Mouse (Mus musculus): ENCODE results near the gene 2310046K23Rik.
"Not testable (repeated sequence)": the region's sequence is repeated elsewhere in the genome, so short reads cannot be mapped to it uniquely, and the experiment has no call there.

The 2310046K23Rik gene

DNA sequence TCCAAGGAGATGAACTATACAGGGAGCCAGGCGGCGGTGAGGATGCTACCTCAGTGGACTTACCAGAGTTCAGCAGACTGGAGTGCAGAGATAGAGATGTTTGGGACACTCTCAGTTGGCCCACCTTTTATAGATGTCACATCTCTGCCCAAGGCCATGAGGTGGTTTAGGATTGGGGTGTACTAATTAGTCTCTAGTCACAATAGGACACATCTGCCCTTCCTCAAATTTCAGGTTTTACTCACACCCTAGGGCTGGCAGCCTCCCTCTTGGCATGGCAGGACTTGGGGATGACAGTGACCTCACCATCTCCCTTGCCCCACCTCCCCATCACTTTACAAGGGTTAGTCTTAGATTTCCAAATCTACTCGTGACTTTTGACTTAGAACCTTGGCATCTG lies at the start of gene 2310046K23Rik:
2310046K23Rik (minus strand) TSS at position 101 of the 400 bp plus-strand sequence.
- DNase-seq (ENCODE audit: low spot score in 2 of 2): no peak

DNA sequence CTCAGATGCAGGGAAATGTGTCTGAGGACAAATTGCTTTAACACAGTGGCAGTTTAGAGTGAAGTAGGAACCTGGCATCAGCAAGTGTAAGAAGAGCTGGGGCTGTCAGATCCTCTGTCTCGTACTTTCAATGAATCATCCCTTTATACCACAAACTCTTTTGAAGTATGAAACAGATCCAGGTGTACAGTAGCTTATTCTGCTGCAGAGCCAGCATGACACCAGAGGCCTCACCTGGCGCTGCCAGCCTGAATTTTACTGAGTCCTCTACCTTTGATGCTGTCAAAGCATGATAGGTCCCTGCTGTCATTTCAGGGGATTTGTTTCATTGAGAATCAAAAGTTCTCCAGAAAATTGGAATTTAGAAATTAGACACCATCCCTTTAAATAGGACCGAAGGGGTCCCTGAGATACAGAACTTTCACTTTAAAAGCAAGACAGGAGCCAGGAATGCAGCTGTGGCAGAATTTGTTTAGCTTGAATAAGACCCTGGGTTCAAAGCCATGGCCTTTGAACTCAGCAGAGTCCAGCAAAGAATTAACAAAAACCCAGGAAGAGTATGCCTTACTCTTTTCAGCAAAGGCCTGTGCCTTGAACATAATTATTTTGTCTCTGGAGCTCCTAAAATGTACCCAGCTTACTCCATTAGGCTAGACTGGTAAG lies 49.0 kb upstream of the 2310046K23Rik start:
- no peak for DNase-seq (ENCODE audit: low spot score in 2 of 2)

DNA sequence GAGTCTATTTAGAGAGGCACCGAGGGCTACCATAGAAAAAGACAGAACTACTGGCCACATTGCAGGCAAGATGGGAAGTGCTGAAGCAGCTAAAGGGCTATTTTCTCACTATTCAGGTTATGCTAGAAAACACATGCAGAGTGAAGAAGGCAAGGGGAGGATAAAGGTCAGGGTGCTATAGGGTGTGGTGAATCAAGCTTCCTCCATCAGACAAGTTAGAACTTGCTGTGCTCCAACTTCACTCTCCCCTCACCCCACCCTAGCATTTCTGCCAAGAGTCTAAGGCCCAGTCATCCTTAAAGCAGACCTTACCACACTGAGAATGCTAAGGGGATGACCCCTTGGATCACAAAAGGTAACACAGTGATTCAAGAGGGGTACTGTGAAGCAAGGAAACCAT lies 45.2 kb upstream of the 2310046K23Rik start:
- DNase-seq (ENCODE audit: low spot score in 2 of 2): no peak

DNA sequence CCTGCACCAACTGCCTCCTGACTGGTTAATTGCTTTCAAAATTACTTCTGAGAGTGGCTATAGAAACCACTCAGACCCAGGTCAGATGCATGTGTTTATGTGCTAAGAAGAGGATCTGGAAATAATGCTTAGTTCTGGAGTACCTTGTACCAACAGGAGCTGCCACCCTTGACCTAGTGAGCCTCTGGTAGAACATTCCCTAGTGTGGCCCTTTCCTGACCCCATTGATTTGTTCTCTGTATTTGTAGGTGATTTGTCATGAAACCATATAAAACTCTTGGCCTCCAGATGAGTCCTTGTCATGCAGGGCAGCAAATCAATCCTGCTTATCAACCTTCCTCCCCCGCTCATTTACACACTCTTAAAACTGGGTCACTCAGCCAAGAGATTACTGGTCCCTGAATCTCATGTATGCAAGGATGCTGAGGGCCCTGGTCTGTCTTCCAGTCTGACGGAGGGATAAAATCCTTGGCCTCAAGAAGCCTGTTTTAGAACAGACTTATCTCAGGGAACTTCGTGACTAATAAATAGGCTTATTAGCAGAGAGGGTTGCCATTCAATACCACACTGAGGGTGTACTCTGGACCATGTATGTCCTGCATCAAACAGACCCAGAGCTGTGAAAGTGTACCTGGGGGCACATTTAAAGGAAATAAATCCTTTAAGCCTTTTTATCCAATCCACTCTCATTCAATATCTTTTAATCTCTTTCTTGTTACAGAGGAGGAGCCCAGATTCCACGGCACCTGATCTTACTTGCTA lies 44.5 kb upstream of the 2310046K23Rik start:
- no peak for DNase-seq (ENCODE audit: low spot score in 2 of 2)

DNA sequence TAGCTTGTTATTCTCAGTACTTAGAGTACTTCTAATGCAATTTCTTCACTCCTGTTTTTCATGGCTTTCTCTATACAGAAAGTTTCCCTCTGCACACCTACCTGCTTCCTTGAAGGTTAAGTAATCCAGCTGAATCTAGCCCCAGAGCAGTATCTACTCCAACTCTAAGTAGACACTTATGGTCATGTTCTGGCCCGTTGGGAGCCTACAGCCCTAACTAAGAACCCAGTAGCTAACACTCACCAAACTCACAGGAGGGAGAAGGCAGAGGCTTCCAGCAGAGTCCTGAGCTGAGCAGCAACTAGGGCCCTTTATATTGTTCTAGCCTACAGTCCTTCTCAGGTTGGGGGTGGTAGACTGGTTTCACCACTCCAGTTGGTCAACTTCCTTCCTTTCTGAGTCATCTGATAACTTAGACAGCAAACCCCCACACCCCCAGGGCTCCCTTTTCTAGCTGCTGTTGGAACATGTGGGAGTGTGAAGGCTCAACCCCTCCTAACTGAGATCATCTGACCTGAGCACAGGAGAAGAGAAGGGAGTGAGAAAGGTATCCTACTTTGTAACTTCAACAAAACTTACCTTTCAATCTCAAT lies 39.2 kb upstream of the 2310046K23Rik start, which contains the start of gene Ivl:
Ivl (minus strand) TSS at position 287 of the 593 bp plus-strand sequence.
- DNase-seq (ENCODE audit: low spot score in 2 of 2): no peak

DNA sequence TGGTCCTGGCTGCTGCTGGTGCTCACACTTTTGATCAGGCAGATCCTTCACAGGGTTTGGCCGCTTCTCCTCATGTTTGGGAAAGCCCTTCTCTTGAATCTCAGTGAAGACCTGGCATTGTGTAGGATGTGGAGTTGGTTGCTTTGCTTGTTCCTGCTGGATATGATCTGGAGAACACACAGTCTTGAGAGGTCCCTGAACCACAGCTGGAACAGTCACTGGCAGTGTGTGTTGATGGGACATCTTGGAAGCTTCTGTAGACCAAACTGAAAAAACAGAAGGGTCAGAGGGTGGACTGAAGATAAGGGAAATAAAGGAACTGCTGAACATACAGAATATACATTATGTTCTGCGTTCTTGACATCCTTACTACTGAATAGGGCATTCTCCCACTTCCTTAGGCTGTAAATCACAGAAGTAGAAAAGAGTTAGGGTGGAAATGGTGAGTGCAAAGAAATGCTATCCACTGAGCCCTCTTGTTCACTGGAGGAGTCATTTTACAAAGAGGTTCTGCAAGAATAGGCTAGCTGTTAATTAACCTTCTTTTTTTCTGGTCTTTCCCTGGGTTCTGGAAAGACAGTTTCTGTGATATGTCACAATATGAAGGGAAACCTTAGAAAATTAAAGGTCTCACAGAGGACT lies 38.3 kb upstream of the 2310046K23Rik start:
- DNase-seq (ENCODE audit: low spot score in 2 of 2): no peak

DNA sequence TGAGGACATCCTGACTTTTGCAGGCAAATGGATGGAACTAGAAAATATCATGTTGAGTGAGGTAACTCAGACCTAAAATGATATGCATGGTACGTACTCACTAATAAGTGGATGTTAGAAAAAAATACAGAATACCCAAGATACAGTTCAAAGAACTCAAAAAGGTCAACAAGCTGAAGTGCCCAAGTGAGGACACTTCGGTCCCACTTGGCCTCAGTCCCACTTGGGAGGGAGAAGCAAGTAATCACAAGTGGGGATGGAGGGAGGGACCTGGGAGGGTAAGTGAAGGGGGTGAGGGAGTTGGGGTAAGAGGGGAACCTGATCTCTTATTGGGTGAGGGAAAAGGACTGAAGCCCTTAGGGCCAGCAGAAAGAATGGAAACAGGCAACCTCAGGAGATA lies 34.4 kb upstream of the 2310046K23Rik start:
- DNase-seq (ENCODE audit: low spot score in 2 of 2): no peak

DNA sequence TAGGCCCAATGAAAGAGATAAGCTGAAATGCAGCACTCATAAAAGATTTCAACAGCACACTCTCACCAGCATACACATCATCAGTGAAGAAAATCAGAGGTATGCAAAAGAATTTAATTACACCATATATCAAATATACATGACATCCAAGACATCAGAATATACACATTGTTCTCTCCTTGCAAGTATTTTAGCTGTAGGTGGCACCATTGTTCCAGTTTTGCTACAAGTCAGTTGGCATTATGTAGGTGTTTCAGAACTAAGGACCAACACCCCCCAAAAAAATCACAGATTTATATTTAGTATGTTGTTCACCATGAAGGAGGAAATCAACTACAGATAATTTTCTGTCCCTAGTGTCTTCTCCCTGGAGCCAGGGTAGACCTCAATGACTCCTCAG lies 31.1 kb upstream of the 2310046K23Rik start:
- DNase-seq (ENCODE audit: low spot score in 2 of 2): no peak

DNA sequence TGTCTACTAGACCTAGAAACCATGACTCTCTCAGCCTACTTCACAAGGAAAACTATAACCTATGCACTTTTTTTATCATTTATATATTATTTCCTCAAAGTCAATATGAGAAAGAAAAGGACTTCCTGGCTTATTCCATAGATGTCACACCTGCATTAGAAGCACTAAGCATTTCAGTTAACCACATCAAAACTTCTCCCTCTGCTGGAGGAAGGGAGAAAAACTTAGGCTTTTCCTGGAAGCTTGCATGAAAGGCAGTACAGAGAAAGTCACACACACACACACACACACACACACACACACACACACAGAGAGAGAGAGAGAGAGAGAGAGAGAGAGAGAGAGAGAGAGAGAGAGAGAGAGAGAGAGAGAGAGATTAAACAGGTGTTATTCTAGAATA lies 22.0 kb downstream of the 2310046K23Rik start:
- peak in 1 of 2 experiments; percentile 21 for DNase-seq (ENCODE audit: low spot score in 2 of 2)

DNA sequence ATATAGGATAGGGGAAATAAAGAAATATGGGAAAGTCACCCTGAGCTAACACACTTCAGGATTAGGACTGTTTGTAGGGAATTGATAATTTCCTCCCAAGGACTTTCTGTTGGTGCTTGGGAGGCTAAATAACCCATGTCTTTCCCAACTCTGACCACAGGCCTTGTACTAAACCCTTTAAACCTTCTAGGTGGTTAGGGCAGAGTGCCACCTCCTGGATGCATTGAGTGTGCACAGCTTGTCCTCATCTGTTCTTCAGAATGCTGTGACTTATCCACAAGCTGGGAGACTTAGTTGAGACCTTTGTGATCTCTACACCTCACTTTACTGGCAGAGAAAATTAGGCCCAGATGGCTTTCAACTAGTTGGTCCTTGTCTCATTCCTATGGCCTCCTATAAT lies 23.5 kb downstream of the 2310046K23Rik start:
- DNase-seq (ENCODE audit: low spot score in 2 of 2): peak; percentile 25 to 30

DNA sequence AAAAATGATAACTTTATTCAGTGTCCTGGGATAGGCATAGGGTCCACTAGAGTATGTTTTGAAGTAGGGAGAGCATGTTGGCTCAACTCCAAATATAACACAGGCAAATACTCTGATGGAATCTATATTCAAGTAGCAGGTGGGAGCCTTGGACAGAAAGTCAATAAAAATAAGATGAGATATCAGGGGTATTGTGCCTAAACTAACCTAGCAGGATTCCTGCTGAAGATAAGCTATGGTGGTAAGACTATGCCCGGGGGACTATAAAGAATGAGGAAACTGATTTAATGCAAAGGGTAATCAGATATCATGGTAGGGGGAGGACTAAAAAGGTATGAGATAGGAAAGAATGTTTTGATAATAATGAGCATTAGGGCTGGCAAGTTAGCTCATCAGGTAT lies 26.1 kb downstream of the 2310046K23Rik start:
- no peak for DNase-seq (ENCODE audit: low spot score in 2 of 2)

DNA sequence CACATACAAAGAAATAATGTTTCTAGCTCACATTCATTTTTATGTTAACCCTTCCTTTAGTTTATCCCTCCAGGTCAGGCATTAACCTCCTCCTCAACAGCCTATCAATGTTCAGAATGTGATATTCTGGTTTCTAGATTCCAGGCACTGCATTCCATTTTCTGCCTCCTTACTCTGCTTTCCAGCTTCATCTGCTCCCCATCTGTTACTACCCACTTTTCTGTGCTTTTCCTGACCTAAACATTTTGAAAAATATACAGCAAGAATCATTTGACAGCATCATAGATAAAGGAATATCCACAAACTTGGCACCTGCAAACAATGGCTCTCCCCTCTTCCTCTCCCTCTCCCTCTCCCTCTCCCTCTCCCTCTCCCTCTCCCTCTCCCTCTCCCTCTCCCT lies 30.8 kb downstream of the 2310046K23Rik start:
- DNase-seq (ENCODE audit: low spot score in 2 of 2): no peak

DNA sequence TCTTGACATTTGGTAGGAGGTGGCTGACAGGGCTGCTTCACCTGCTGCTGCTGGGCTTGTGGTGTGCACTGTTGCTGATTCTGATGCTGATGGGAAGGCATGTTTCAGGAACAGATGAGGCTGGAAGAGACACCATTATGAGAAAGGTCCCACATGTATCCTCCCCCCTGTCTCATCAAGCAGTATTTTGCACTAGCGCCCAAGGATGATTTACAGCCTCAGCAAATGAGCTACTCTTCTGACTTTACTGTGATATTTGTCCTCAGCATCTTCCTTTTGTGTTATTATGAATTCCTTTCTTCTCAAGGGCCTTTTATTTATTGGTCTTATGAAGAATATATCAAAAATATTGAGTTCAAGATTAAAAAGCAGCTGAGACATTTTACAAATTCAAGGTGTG lies 33.9 kb downstream of the 2310046K23Rik start, which contains the start of gene Sprr4:
Sprr4 (minus strand) TSS at position 101 of the 400 bp plus-strand sequence.
- DNase-seq (ENCODE audit: low spot score in 2 of 2): no peak

DNA sequence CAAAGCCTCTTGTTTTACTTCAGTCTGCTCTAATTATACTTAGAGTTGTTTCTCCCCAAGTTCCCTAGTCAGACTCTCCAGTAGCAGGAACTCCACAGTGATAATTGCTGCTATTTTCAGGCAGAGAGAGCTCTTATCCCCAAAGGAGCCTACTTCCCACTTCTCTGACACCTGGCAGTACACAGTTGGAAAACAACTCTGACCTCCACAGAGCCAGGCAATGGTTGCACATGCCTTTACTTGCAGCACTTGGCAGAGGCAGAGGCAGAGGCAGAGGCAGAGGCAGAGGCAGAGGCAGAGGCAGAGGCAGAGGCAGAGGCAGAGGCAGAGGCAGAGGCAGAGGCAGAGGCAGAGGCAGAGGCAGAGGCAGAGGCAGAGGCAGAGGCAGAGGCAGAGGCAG lies 44.0 kb downstream of the 2310046K23Rik start:
- DNase-seq (ENCODE audit: low spot score in 2 of 2): not testable (repeated sequence)

DNA sequence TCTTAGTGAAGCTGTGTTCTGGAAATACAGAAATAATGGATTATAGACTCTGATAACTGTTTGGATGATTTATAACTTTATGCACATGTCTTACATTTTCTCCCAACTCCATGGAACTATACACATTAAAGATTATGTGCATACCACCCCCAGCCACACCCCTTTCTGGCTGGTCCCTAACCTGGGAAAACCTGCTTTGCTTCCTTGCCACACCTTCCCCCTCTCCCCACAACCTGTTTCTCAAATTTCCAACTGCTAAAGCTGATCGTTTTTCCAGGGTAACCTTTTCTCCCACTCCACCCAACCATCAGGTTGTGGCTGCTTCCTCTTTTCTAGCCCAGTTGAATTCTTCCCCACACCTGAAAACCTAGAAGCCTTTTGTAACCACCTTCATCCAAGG lies 48.0 kb downstream of the 2310046K23Rik start:
- DNase-seq (ENCODE audit: low spot score in 2 of 2): no peak

DNA sequence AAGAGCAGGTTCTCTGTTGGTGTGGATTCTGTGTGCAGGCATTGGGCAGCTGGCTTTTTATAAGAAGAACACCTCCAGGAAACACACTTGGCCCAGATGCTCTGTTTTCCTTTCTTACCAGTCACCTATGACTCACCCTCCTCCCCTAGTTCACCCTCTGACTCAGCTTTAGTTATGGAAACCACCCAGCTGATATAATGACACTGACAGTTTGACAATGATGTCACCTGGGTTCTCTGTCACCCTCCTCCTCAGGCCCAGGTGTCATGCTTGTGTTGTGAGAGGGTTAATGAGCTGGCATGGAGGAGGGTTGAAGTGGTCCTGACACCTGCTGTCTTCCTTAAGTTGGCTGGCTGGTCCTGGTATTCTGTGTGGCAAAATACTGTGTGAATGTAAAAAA lies 48.4 kb downstream of the 2310046K23Rik start, which contains the start of gene Sprr1a:
Sprr1a (minus strand) TSS at position 33 of the 400 bp plus-strand sequence.
- no peak for DNase-seq (ENCODE audit: low spot score in 2 of 2)

All from right cerebral cortex, adult 2 months (tissue).